Mouse (Mus musculus): ENCODE data around the gene Dbndd1. TPM values are rescaled to one million over a fixed set of nuclear protein-coding genes. Genes with fewer than 3 reads are reported as not detected.

Dbndd1 gene
- polyA plus RNA-seq, 1 experiment from 2014 or later, result 13.5 TPM

DNA sequence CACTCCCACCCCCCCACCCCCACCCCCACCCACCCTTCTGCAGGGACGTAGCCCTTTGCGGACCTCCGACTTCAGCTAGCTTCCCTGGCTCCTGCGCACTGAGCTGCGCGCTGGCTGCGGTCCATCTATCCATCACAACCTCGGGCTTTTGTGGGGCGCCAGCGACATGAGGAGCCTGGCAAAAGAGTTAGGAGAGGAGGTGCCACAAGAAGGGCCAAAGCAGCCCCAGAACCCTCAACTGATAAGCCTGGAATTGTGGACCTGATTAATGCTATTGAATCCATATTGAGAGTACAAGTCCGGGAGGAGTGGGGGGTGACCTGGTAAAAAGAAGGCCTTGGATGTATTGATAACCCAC lies 256 bp upstream of the Dbndd1 start:
- 0 out of 2 replicates have a peak, but pooled peaks have one; percentile 11 for ATAC-seq (ENCODE audit: insufficient number of reproducible peaks, insufficient read depth, low FRiP score, low TSS enrichment, low read depth)
- peaks cover 4% of the 10 kb centered on the region; the same call in 1 of the 2 replicates for H3K36me3 ChIP-seq
- no peaks in the 10 kb centered on the region for H3K9me3 ChIP-seq
- H3K4me2 ChIP-seq, result peak overlapping the region; percentile 87
- H3K27me3 ChIP-seq, result peaks cover 48% of the 10 kb centered on the region
- WGBS, result 3% methylated on average over 11 of the region's 11 CpGs
- peaks cover 28% of the 10 kb centered on the region for H3K4me1 ChIP-seq (replicated peaks)
- H3K4me3 ChIP-seq (replicated peaks), result peak overlapping the region; percentile 73
- no peak overlapping the region for H3K27ac ChIP-seq
- peak overlapping the region; percentile 76 for H3K9ac ChIP-seq (replicated peaks)

DNA sequence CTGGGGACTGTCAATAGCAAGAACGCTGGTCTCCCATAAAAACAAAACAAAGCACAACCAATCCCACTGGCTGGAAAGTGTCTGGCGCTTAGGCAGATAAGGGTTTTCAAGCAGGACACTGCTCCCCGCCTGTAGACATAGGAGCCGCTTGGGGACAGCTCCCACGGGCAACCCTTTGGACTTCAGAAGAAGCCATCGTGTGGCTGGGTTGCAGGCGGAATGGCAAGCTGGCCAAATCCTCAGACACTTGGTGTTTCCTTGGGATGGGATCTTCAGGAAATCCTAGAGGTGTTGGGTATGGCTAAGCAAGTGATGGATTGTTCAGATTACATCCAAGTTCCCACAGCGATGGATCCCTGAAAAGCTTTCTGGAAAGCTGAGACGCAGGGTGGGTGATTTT lies 1.1 kb downstream of the Dbndd1 start:
- no peak overlapping the region for H3K27ac ChIP-seq
- peak overlapping the region; percentile 73 for H3K4me3 ChIP-seq (replicated peaks)
- H3K9me3 ChIP-seq, result no peaks in the 10 kb centered on the region
- peak overlapping the region; percentile 76 for H3K9ac ChIP-seq (replicated peaks)
- peaks cover 48% of the 10 kb centered on the region for H3K27me3 ChIP-seq
- peaks cover 22% of the 10 kb centered on the region for H3K4me1 ChIP-seq (replicated peaks)
- no peak for ATAC-seq (ENCODE audit: insufficient number of reproducible peaks, insufficient read depth, low FRiP score, low TSS enrichment, low read depth)
- H3K36me3 ChIP-seq, result peaks cover 9% of the 10 kb centered on the region
- peak overlapping the region; percentile 87 for H3K4me2 ChIP-seq
- WGBS, result 6% methylated on average over 9 of the region's 9 CpGs

DNA sequence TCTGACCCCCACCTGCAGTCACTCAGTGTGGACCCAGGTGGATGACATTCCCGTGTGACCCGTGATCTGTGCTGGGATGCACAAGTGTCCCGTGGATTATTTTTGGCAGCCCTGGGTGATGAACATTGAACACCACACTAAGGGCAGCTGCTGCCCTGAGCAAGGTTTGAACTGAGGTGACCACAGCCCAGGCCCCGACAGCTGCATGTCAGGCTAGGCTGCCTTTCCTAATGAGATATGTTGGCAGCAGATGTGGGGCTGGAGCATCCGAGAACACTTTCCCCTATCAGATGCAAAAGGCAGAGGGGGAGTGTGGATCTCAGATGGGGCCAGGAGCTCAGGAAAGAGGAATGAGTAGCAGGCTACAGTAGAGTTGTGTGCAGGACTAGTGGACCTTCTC lies 4.4 kb downstream of the Dbndd1 start:
- Histone ChIP-seq H3K4me2 (no peak overlapping the region), H3K36me3 (peaks cover 42% of the 10 kb centered on the region), H3K4me3 (replicated peaks) (no peak overlapping the region), H3K27me3 (peaks cover 34% of the 10 kb centered on the region), H3K27ac (no peak overlapping the region), H3K9me3 (no peaks in the 10 kb centered on the region), H3K4me1 (replicated peaks) (peaks cover 18% of the 10 kb centered on the region), H3K9ac (replicated peaks) (no peak overlapping the region)
- 80% methylated on average over 5 of the region's 5 CpGs for WGBS
- no peak for ATAC-seq (ENCODE audit: insufficient number of reproducible peaks, insufficient read depth, low FRiP score, low TSS enrichment, low read depth)

GRCm38 (mm10) chr8:123507153-123507552 lies 8.1 kb downstream of the Dbndd1 start:
- Histone ChIP-seq H3K27ac (no peak overlapping the region), H3K36me3 (peaks cover 79% of the 10 kb centered on the region), H3K9ac (replicated peaks) (no peak overlapping the region), H3K9me3 (no peaks in the 10 kb centered on the region), H3K27me3 (no peaks in the 10 kb centered on the region), H3K4me1 (replicated peaks) (no peaks in the 10 kb centered on the region), H3K4me2 (no peak overlapping the region), H3K4me3 (replicated peaks) (no peak overlapping the region)
- no peak for ATAC-seq (ENCODE audit: insufficient number of reproducible peaks, insufficient read depth, low FRiP score, low TSS enrichment, low read depth)
- WGBS, result 97% methylated on average over 5 of the region's 5 CpGs

DNA sequence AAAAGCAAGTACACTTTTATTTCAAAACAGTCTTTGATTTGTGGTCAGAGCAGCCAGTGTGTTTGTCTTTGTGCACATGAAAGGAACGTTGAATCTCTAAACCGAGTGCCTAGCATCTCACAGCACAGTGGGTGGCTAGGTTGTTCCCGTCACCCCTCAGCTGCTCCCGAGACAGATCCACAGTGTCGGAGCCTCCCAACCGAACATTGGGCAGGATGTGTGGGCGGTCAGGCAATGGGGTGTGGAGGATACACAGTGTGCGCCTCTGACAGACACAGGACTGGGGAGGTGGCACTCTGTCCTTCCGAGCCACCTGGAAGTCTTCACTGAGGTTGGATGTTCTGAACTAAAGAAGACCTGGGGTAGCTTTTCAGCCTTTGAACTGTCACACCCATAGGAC lies 9.6 kb downstream of the Dbndd1 start:
- Histone ChIP-seq H3K9ac (replicated peaks) (no peak overlapping the region), H3K4me1 (replicated peaks) (no peaks in the 10 kb centered on the region), H3K27me3 (no peaks in the 10 kb centered on the region), H3K4me2 (no peak overlapping the region), H3K4me3 (replicated peaks) (no peak overlapping the region), H3K9me3 (no peaks in the 10 kb centered on the region), H3K36me3 (peaks cover 94% of the 10 kb centered on the region), H3K27ac (no peak overlapping the region)
- no peak for ATAC-seq (ENCODE audit: insufficient number of reproducible peaks, insufficient read depth, low FRiP score, low TSS enrichment, low read depth)
- WGBS, result 89% methylated on average over 9 of the region's 9 CpGs

DNA sequence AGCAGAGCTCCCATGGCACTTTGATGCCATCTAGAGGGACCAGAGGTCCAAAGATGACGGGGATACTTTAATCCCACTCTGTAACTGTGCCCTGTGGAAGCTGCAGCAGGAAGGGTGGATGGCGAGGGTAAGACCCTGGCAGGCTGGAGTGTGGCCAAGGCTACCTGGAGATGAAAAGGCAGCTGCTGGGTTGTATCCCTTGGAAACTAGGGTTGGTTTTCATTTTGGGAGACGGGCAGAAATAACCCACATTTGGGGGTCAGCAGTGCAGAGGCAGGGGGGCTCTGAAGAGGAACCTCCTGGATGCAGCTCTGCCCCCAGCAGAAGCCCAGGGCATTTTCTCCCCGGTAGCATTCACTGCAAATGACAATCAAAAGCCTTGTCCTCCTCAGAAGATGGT lies 10.0 kb downstream of the Dbndd1 start:
- H3K9me3 ChIP-seq, result no peaks in the 10 kb centered on the region
- no peak for ATAC-seq (ENCODE audit: insufficient number of reproducible peaks, insufficient read depth, low FRiP score, low TSS enrichment, low read depth)
- H3K4me1 ChIP-seq (replicated peaks), result no peaks in the 10 kb centered on the region
- H3K36me3 ChIP-seq, result peaks cover 98% of the 10 kb centered on the region
- no peak overlapping the region for H3K4me3 ChIP-seq (replicated peaks)
- no peak overlapping the region for H3K27ac ChIP-seq
- WGBS, result 80% methylated on average over 4 of the region's 4 CpGs
- H3K9ac ChIP-seq (replicated peaks), result no peak overlapping the region
- no peaks in the 10 kb centered on the region for H3K27me3 ChIP-seq
- H3K4me2 ChIP-seq, result no peak overlapping the region

DNA sequence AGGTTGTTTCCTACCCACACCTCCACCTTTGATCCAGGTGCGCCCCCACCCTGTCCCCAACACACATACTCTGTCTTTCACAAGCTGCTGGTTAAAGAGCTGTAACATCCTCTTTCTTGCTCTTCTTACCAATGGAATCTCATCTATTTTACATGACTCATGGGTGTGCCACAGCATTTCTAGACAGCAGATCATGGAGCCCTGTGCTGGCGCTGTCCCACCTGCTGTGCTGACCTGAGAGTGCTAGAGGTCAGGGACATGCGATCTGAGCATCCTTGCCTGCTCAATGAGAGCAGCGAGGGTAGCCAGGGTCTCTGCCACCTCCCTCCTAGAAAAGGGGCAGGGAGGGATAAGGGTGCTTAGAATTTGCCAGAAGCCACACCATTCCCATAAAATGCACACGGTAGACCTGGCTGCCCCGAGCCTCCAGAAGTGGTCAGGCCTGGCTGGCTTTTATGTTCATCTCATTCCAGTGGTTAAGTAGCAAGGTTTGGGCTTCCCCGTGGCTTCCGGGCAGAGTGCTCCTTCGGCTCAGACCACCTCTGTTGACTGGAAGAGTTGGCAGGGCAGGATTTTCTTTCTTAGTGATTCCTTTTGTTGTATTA lies 10.6 kb downstream of the Dbndd1 start:
- H3K4me2 ChIP-seq, result no peak overlapping the region
- no peak overlapping the region for H3K27ac ChIP-seq
- H3K4me1 ChIP-seq (replicated peaks), result no peaks in the 10 kb centered on the region
- peaks cover 100% of the 10 kb centered on the region for H3K36me3 ChIP-seq
- no peak overlapping the region for H3K4me3 ChIP-seq (replicated peaks)
- no peak overlapping the region for H3K9ac ChIP-seq (replicated peaks)
- no peaks in the 10 kb centered on the region for H3K9me3 ChIP-seq
- 91% methylated on average over 9 of the region's 9 CpGs for WGBS
- no peaks in the 10 kb centered on the region for H3K27me3 ChIP-seq
- ATAC-seq (ENCODE audit: insufficient number of reproducible peaks, insufficient read depth, low FRiP score, low TSS enrichment, low read depth), result no peak

DNA sequence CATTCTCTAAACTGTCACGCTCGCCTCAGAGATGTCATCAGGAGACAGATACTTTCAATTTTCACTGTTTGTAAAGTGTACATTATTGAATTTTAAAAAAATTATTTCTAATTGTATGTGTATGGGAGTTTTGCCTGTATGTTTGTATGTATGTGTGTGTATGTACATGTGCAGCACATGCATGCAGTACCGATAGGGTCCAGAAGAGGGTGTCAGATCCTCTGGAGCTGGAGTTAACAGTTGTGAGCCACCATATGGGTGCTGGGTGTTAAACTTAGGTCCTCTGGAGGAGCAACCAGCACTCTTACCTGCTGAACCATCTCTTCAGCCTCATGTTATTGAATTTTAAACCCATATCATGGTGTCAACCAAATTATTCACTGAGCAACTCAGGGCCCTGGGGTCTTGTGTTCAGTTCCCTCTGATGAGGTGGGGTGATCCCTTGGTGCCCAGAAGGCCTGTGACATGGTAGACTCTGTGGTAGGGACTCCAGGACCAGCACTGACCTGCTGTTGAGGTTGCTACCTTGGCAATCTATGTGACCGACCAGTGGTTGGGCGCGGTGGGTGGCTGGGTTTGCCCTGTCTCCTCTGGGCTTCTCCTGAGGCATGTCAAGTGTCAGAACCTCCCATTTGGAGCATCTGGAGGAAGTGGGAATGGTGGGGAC lies 11.3 kb downstream of the Dbndd1 start:
- H3K4me3 ChIP-seq (replicated peaks), result no peak overlapping the region
- H3K27ac ChIP-seq, result no peak overlapping the region
- no peak overlapping the region for H3K4me2 ChIP-seq
- peaks cover 100% of the 10 kb centered on the region for H3K36me3 ChIP-seq
- WGBS, result 98% methylated on average over 6 of the region's 6 CpGs
- H3K9me3 ChIP-seq, result no peaks in the 10 kb centered on the region
- no peak overlapping the region for H3K9ac ChIP-seq (replicated peaks)
- no peaks in the 10 kb centered on the region for H3K27me3 ChIP-seq
- ATAC-seq (ENCODE audit: insufficient number of reproducible peaks, insufficient read depth, low FRiP score, low TSS enrichment, low read depth), result no peak
- no peaks in the 10 kb centered on the region for H3K4me1 ChIP-seq (replicated peaks)

DNA sequence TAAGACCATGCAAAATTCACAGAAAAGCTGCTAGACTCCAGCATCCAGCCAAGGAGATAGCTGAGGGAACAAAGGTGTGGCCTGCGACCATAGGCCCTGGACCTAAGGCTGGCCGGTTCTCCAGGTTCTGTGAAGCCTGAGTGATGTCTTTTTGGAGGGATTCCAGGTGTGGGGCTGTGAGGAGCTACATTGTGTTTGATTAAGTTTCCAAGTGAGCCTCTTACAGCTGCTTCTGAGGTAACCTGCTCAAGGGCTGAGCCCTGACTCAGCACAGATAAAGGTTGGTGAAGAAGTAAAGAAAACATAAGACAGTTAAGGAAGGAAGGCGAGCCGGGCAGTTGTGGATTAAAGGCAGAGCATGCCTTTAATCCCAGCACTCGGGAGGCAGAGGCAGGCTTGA lies 13.1 kb downstream of the Dbndd1 start:
- Histone ChIP-seq H3K4me2 (no peak overlapping the region), H3K36me3 (peaks cover 99% of the 10 kb centered on the region), H3K4me3 (replicated peaks) (no peak overlapping the region), H3K27ac (no peak overlapping the region), H3K9me3 (no peaks in the 10 kb centered on the region), H3K9ac (replicated peaks) (no peak overlapping the region), H3K4me1 (replicated peaks) (no peaks in the 10 kb centered on the region), H3K27me3 (no peaks in the 10 kb centered on the region)
- no peak for ATAC-seq (ENCODE audit: insufficient number of reproducible peaks, insufficient read depth, low FRiP score, low TSS enrichment, low read depth)
- whole genome bisulfite sequencing, result 94% methylated on average over 5 of the region's 5 CpGs

DNA sequence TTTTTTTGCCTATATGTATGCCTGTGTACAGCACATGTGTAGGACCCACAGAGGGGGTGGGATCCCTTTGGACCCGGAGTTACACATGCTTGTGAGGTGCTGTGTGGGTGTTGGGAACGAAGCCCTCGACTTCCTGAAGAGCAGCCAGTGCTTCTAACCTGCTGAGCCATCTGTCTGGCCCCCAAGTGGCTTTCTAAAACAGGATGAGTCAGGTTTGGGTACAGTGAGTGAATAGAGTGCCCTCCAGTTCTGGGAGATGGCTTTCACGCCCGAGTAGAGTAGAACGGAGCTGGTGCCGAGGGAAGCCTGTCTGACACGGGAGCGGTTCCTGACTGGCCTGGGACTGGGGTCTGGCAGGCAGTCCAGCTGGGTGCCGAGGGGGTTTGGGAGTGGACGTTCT lies 15.7 kb downstream of the Dbndd1 start:
- no peak for ATAC-seq (ENCODE audit: insufficient number of reproducible peaks, insufficient read depth, low FRiP score, low TSS enrichment, low read depth)
- H3K36me3 ChIP-seq, result peaks cover 99% of the 10 kb centered on the region
- H3K27ac ChIP-seq, result no peak overlapping the region
- H3K4me1 ChIP-seq (replicated peaks), result no peaks in the 10 kb centered on the region
- no peaks in the 10 kb centered on the region for H3K9me3 ChIP-seq
- 94% methylated on average over 11 of the region's 11 CpGs for WGBS
- H3K4me3 ChIP-seq (replicated peaks), result no peak overlapping the region
- no peak overlapping the region for H3K4me2 ChIP-seq
- no peak overlapping the region for H3K9ac ChIP-seq (replicated peaks)
- H3K27me3 ChIP-seq, result no peaks in the 10 kb centered on the region

DNA sequence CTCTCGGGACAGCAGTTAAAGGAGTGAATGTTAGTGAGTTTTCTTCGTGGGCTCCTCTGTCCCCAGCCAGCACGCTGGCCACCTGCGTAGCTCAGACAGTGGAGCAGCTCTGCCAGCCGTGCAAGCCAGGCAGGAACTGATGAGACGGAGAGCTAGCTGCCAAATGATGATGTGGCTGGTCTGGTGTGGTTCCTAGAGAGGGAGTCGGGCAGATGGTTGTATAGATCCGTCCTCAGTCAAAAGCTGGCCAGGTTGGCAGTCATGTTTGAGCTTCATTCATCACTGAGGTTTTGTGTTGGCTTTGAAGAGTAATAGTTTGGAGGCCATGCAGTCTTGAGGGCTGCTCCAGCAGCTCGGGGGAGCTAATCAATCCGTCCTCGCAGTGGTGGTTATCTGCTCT lies 16.3 kb downstream of the Dbndd1 start:
- 91% methylated on average over 11 of the region's 11 CpGs for WGBS
- Histone ChIP-seq H3K9me3 (no peaks in the 10 kb centered on the region), H3K4me3 (replicated peaks) (no peak overlapping the region), H3K36me3 (peaks cover 99% of the 10 kb centered on the region), H3K4me2 (no peak overlapping the region), H3K4me1 (replicated peaks) (no peaks in the 10 kb centered on the region), H3K27me3 (no peaks in the 10 kb centered on the region), H3K27ac (no peak overlapping the region), H3K9ac (replicated peaks) (no peak overlapping the region)
- ATAC-seq (ENCODE audit: insufficient number of reproducible peaks, insufficient read depth, low FRiP score, low TSS enrichment, low read depth), result no peak

DNA sequence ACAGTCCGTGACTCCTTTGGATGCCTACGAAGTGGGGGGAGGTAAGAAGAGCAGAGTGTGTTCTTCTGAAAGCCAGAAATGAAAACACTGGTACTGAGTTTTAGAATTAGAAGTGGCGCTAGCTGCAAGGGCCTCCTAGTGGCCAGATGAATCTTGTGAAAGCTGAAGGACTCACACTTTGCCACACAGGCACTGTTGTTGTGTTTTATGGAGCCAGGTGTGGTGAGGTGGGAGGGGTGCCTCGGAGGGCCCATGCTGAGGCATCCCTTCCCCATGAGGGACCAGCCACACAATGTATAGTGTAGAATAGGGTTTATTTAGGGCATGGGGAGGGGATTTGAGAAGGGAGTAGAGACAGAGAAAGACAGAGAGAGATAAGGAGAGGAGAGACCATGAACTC lies 17.6 kb downstream of the Dbndd1 start:
- Histone ChIP-seq H3K9me3 (no peaks in the 10 kb centered on the region), H3K27ac (no peak overlapping the region), H3K9ac (replicated peaks) (no peak overlapping the region), H3K4me3 (replicated peaks) (no peak overlapping the region), H3K27me3 (no peaks in the 10 kb centered on the region), H3K4me1 (replicated peaks) (no peaks in the 10 kb centered on the region), H3K36me3 (peaks cover 99% of the 10 kb centered on the region), H3K4me2 (no peak overlapping the region)
- ATAC-seq (ENCODE audit: insufficient number of reproducible peaks, insufficient read depth, low FRiP score, low TSS enrichment, low read depth), result no peak
- WGBS, result 82% methylated on average over 4 of the region's 4 CpGs
